Mouse (Mus musculus): ENCODE measurements at regions not wholly inside any gene's neighbourhood (a gene's known extent, or its start where the extent isn't known, plus 50 kb on each side); places are given as distances from the start of the nearest gene placed in this dataset.

- DNase-seq = no peak
Measured at GRCm38 (mm10) chr8:36304809-36305208, 539.2 kb downstream of the Gm19410 start.

GRCm38 (mm10) chr8:36306336-36306735, 540.7 kb downstream of the Gm19410 start:
- no peak for DNase-seq

DNA sequence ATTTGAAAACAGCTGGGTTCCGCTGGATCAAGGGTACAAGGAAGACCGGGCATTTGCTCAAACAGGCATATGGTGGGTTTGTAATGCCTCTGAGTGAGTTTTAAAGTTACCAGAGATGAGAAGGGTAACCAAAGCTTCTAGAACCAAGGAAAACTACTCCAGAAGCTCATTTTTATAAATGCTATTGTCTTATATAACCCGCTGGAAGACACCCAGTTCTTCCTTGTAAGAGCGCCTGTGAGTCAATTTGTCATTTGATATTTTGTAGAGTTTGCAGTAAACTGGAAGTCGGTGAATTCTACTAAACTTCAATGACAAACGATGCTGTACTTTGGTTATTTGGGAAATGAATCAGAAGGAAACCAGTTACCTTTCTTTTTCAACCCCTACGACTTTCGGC, 541.9 kb downstream of the Gm19410 start:
- DNase-seq = no peak

DNA sequence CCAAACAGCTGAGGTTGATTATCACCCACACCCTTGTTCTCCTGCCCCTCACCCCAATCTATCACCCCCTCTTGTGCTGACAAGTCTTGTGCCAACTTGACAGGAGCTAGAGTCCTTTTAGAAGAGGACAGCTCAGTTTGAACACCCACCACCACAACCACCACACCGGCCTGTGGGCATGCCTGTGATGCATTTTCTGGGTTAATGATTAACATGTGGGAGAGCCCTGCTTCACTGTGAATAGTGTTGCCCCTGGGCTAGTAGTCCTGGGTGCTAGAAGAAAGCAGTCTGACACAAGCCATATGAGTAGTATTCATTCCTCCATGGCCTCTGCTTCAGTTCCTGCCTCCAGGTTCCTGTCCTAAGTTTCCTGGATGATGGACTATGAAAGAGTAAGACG, 542.5 kb downstream of the Gm19410 start:
- no peak for DNase-seq

DNA sequence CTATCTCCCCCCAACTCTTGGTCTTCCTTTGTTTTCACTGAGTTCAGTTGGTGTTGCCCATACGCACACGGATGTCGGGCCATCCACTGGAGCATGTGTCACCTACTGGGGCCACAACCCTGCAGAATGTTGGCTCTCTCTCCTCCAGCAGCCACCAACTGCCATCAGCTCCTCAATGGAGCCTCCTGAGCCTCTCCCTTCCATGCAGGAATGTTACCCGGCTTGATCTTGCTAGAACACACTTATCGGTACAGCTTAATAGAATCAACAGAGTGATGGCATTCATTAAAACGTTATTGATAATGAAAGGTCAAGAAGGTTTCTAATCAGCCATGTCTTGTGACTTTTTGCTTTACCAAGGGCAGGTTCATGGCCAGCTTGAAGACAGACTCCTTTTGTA, 543.7 kb downstream of the Gm19410 start:
- no peak for DNase-seq

DNA sequence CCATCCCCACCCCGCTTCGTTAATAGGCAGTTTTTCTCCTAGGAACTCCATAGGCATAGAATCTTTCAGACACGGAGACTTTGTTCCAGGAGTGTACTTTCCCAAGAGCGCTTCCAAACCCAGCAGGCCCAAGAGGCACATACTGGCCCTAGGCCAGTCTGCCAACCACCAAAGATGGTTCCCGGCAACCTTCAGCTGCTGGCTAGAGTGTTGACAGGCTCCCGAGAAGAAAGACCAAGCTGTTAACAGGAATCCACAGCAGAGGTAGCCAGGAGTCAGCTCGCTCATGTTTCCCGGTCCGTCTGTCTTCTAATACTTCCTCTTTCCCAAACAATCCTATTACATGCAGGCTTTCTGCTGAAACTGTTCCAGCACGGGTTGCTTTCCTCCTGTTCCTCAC, 544.4 kb downstream of the Gm19410 start:
- DNase-seq = peak; percentile 7

DNA sequence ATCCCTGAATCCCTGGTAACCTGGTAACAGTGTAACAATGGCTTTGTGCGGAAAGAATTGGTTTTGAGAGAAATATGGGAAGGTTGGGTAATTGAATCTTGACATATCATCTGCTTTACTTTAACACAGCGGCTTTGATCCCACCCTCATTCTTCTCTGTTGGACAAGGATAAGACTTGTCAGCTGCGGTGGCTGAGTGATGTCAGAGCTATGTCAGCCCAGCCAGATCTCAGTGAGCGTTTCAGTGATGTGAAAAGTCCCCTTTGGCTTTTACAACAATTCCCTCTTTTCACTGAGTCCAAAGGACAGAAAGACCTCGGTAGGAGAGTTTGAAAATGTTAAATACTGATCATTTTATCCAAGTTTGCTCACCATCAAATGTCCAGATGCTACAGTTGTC, 546.1 kb downstream of the Gm19410 start:
- no peak for DNase-seq

GRCm38 (mm10) chr8:36312963-36313362, 547.4 kb downstream of the Gm19410 start:
- no peak for DNase-seq

GRCm38 (mm10) chr8:36318396-36318795, 552.8 kb downstream of the Gm19410 start:
- no peak for DNase-seq

DNA sequence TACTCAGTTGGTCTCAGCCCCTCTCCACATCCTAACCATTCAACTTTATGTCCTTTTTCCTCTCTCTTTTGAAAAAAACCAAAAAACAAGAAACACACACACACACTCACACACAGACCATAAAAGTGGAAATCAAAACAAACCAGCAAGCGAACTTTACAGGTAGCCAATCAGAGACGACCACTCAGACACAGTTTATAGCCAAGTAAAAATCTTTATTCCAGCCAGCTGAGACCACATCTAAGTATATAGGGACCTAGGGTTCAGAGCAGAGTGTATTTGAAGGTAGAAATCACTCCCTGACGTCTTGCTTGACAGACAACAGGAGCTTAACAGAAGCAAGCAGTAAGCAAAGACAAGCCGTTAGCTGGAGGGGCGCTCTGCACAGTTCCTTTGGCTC, 553.3 kb downstream of the Gm19410 start:
- DNase-seq = no peak

- no peak for DNase-seq
Measured at GRCm38 (mm10) chr8:36319314-36319959, 553.8 kb downstream of the Gm19410 start.

- no peak for DNase-seq
Measured at GRCm38 (mm10) chr8:36322125-36322524, 556.5 kb downstream of the Gm19410 start.

GRCm38 (mm10) chr8:36322578-36322977, 557.0 kb downstream of the Gm19410 start:
- no peak for DNase-seq

GRCm38 (mm10) chr8:36338628-36339027, 573.0 kb downstream of the Gm19410 start:
- no peak for DNase-seq

DNA sequence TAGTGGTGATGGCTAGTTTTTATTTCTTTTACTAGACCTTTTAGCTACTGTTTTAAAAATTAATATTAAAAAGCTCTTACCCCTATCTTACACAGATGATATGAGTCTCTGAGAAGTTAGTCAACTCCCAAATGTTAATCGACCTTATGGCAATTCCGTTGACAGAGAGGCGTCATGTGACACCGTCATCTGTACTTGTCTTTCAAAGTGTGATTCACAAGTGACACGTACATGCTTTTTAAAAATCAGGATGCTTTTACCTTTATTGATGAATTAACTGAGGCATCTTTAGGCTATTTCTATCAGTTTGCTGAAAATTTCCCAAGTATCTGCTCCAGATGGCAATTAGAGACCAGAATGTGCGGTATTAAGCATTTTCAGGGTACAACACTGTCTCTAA, 573.9 kb downstream of the Gm19410 start:
- no peak for DNase-seq

GRCm38 (mm10) chr8:36340454-36340853, 574.9 kb downstream of the Gm19410 start:
- no peak for DNase-seq

DNA sequence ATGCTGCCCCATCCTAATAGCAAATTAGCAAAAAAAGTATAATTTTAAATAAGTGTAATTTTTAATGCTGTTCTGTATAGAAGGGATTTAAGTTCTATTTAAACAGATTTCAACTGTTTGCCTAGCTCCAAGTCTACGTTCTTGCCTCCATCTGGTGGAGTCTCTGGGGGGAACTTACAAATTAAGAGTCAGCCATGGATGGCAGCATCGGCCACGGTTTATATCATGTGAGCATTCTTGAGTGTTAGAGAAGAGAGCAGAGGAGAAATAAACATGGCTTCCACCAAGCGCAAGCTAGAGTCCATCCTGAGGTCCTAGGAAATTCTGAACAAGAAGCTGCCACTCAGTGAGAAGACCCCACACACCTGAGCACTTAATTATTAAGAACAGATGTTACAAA, 576.4 kb downstream of the Gm19410 start:
- DNase-seq = no peak

DNA sequence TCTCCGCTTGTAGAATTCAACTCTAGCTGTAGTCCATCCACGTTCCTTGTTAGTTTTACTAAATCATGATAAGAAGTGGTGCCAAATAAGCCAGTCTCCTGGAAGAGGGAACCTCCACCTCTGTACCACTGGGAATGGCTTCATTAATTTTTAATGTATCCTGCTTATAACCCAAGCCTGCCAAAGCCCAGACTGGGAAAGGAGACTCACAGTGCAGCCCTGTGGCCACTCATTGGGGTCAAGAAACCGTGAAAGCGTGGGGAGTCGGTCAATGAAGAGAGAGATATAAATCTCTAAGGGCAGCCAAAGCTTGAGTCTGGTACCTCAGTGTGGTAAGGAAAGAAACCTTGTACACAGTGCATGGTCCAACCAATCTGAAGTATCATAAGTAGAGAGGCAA, 577.1 kb downstream of the Gm19410 start:
- no peak for DNase-seq

DNA sequence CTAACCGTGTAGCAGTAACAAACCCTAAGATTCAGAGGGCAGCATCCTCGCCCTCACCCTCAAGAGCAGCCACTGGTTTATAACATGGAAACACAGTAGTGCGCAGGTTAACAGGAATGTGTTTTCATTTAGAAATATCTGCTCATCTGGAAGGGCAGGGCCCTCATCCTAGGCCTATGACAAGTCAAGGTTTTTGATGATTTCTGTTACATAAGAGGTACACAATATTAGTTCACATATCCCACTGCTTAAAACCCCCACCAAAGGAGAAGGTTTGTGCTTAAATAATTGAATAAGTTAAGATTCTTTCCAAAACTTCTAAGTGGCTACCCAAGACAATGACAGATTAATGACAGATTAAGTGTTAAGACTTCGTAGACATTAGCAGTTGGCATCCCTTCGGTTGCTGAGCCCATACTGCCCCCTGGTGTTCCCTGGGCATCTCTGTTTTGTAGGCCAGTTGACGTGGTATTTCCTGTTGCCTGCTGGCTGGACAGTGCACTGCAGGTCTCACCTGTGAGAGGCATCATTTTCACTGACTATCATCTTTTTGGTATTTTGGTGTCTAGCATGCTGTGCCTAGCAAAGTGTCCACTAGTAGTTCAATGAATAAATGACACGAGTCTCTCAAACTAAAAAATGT, 581.2 kb downstream of the Gm19410 start:
- peak; percentile 79 for DNase-seq

GRCm38 (mm10) chr8:36348067-36348466, 582.5 kb downstream of the Gm19410 start:
- DNase-seq = no peak

- no peak for DNase-seq
Measured at GRCm38 (mm10) chr8:36354926-36355325, 589.3 kb downstream of the Gm19410 start.

DNA sequence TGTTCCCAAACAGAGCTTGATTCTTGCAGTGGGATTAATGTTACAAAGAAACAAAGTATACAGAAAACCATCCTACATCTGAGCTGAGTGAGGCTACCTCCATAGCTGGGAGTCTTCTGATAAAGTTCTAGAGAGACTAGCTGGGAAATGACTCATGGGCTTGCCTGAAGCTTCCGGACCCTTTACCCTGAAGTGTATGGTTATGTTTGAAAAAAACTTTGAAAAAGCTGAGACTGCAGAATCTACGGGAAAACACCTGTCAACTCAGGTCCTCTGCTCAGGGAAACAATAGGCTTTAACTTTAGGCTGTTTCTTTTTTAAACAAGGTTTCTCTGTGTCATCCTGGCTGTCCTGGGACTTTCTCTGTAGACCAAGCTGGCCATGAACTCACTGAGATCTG, 593.4 kb downstream of the Gm19410 start:
- DNase-seq = no peak

DNA sequence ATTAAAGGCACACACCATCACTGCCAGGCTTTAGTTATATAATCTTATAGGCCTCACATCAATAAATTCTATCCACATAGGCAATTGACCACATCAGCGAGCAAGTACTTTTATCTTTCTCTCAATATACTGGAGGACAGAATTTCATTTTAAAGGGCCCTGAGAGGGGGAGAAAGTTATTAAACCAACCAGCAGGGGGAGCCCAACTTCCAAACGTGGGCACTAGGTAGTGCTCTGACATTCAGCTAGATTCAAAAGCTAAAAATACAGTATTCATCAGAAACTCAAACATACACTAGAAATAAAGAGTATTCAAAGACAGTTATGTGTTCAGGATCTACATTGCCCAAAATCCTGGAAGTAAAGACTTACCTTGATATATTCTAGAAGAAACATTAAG, 595.7 kb downstream of the Gm19410 start:
- DNase-seq = peak; percentile 77

DNA sequence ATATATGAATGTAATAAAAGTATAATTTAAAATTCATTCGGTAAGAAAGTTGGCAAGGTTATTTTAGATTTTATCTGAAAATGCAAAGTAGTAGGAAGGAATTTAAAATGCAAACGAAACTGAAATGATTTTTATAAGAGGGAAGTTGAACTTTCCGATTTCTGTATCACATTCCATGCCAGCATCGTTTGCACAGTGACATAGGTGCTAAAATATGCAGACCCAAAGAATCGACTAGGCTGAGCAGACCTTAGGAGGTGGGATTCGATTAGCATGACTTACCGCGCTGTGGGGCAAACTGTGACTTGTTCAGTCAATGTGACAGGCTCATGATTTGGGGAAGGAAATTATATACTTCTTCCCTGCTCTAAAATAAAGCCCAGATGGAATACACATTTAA, 596.2 kb downstream of the Gm19410 start:
- no peak for DNase-seq

Measured in gastrocnemius, postnatal 10 days (tissue).